Mouse (Mus musculus) hindbrain, embryonic 15.5 days (tissue): Measurements from ENCODE around the gene Gm36864. TPM values are rescaled to one million over a fixed set of nuclear protein-coding genes. Genes with fewer than 3 reads are reported as not detected.
"Not testable (repeated sequence)": the region's sequence is repeated elsewhere in the genome, so short reads cannot be mapped to it uniquely, and the experiment has no call there.

ENCODE experiments used
- ATAC-seq: fragments of 200-750 bp; cut with Nextera tagmentation; 2 replicates; pipeline ENCODE4 v1.8.0; 2017; ENCODE audit warnings: low read depth, moderate number of reproducible peaks, moderate TSS enrichment; ENCODE audit not compliant: low FRiP score
- H3K27ac ChIP-seq: fragments of 300-500 bp; sonication (generic); replicated peaks from 2 replicates; pipeline ENCODE4 v1.5.1; 2015; ENCODE audit warnings: mild to moderate bottlenecking, inconsistent platforms
- H3K27me3 ChIP-seq: fragments of 300-500 bp; sonication (generic); 2 replicates; pipeline ENCODE4 v1.6.1; 2015; ENCODE audit warnings: control low read depth, inconsistent platforms
- H3K36me3 ChIP-seq: fragments of 300-500 bp; sonication (generic); 2 replicates; pipeline ENCODE4 v1.6.1; 2015; ENCODE audit warnings: control low read depth, inconsistent platforms
- H3K4me1 ChIP-seq: fragments of 300-500 bp; sonication (generic); replicated peaks from 2 replicates; pipeline ENCODE4 v1.6.1; 2015; ENCODE audit warnings: control low read depth, inconsistent platforms
- H3K4me2 ChIP-seq: fragments of 300-500 bp; sonication (generic); 2 replicates; pipeline ENCODE4 v1.6.1; 2015; ENCODE audit warnings: moderate library complexity, mild to moderate bottlenecking, inconsistent platforms
- H3K4me3 ChIP-seq: fragments of 300-500 bp; sonication (generic); 2 replicates; pipeline ENCODE4 v1.5.1; 2015; ENCODE audit warnings: mild to moderate bottlenecking, inconsistent platforms
- H3K9ac ChIP-seq: fragments of 300-500 bp; sonication (generic); 2 replicates; pipeline ENCODE4 v1.6.1; 2015; ENCODE audit warnings: inconsistent platforms
- H3K9me3 ChIP-seq: fragments of 300-500 bp; sonication (generic); 2 replicates; pipeline ENCODE4 v1.6.1; 2016; ENCODE audit warnings: control low read depth, inconsistent platforms
- WGBS: fragments of 180-500 bp; shearing (Covaris S2); methylation state at CpG from one replicate; pipeline ENCODE4 v1.1.7; 2015; 5-methylcytosine and 5-hydroxymethylcytosine counted together
- polyA plus RNA-seq: library from polyadenylated mRNA; unstranded; fragments of >200 nt; fragmentation: Nextera tagmentation; extraction: Ambion mirVana; gene quantifications from 2 replicates; pipeline ENCODE4 v1.2.1, GENCODE M21; 2015

Gm36864 gene
- polyA plus RNA-seq = 0.17 TPM in 1 of 2 replicates, not detected in the other

DNA sequence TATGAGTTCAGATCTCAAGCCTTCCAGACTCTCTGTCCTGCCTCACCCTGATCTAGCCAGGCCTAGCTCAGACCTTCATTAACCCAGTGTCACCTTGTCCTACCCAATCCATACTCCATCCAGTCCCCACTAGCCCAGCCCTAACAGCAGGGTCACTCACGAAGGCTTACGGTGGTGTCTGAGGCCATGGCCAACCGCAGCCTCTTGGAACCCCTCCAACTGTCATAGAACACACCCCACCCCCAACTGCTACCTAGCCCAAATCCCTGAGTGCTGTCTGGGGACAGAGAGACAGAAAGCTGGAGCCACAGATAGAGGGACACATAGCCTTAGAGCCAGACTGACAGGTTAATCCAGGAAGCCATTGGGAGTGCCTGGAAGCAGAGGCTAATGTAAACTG is at the start of gene Gm36864:
Gene Gm36864 (plus strand): TSS at position 269 of the 400 bp plus-strand sequence.
- Histone ChIP-seq H3K4me2 (no peak within 1 kb of the TSS), H3K4me1 (no peaks in the 10 kb centered on the region), H3K4me3 (no peak within 1 kb of the TSS), H3K9ac (no peak within 1 kb of the TSS), H3K9me3 (no peaks in the 10 kb centered on the region), H3K27me3 (no peaks in the 10 kb centered on the region), H3K36me3 (no peaks in the 10 kb centered on the region), H3K27ac (no peak within 1 kb of the TSS)
- 88% methylated on average over 3 of the region's 3 CpGs for WGBS
- no peak for ATAC-seq

GRCm38 (mm10) chr7:44186516-44186915 is 49.5 kb upstream of the Gm36864 start:
- not testable (repeated sequence) for H3K9ac ChIP-seq, H3K27me3 ChIP-seq, H3K27ac ChIP-seq, H3K9me3 ChIP-seq, H3K36me3 ChIP-seq, ATAC-seq, H3K4me1 ChIP-seq, H3K4me2 ChIP-seq, H3K4me3 ChIP-seq
- WGBS = 75% methylated on average over 8 of the region's 8 CpGs

- not testable (repeated sequence) for ATAC-seq, H3K9me3 ChIP-seq, H3K4me2 ChIP-seq, H3K9ac ChIP-seq, H3K36me3 ChIP-seq, H3K4me3 ChIP-seq, H3K27ac ChIP-seq, H3K4me1 ChIP-seq, H3K27me3 ChIP-seq
Observed at GRCm38 (mm10) chr7:44187936-44188335, 48.0 kb upstream of the Gm36864 start, which contains the start of gene Klk1b24. Gene Klk1b24 (plus strand): TSS chr7:44188236.

DNA sequence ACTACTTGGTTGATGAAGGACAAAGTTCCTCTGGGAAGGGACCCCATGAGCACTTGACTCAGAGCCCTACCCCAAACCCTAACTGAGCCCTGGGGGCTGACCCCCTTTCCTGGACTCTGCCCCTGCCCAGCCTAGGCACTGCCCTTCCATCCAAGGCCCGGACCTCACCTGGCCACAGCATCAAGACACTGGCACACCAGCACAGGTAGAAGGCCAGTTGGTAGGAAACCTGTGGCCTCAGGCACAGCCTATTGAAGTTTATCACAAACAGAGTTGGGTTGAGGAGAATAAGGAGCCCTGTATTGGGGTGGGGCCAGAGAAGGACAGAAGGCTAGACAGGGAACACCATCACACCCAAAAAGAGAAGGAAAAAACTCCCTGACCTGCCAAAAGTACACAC is 42.5 kb upstream of the Gm36864 start:
- H3K36me3 ChIP-seq, H3K4me2 ChIP-seq, H3K9me3 ChIP-seq, H3K4me3 ChIP-seq, ATAC-seq, H3K4me1 ChIP-seq, H3K27me3 ChIP-seq, H3K27ac ChIP-seq, H3K9ac ChIP-seq: not testable (repeated sequence)
- WGBS = 88% methylated on average over 1 of the region's 1 CpGs

- no peak within 1 kb of the TSS for H3K27ac ChIP-seq
- H3K27me3 ChIP-seq = no peaks in the 10 kb centered on the region
- no peaks in the 10 kb centered on the region for H3K4me1 ChIP-seq
- no peak within 1 kb of the TSS for H3K4me2 ChIP-seq
- no peak within 1 kb of the TSS for H3K9ac ChIP-seq
- WGBS = 63% methylated on average over 3 of the region's 3 CpGs
- no peak for ATAC-seq
- H3K36me3 ChIP-seq = no peaks in the 10 kb centered on the region
- H3K4me3 ChIP-seq = no peak within 1 kb of the TSS
- no peaks in the 10 kb centered on the region for H3K9me3 ChIP-seq
Observed at GRCm38 (mm10) chr7:44197891-44198290, 38.1 kb upstream of the Gm36864 start, which contains the start of gene Klk1b3. Gene Klk1b3 (plus strand): TSS chr7:44198191.

- not testable (repeated sequence) for H3K9ac ChIP-seq, H3K9me3 ChIP-seq, H3K27ac ChIP-seq, H3K4me2 ChIP-seq, H3K4me1 ChIP-seq, H3K36me3 ChIP-seq, H3K4me3 ChIP-seq, H3K27me3 ChIP-seq, ATAC-seq
- WGBS = 60% methylated on average over 3 of the region's 3 CpGs
Observed at GRCm38 (mm10) chr7:44207135-44207534, 28.8 kb upstream of the Gm36864 start, which contains the start of gene Klk1b4. Gene Klk1b4 (plus strand): TSS chr7:44207435.

DNA sequence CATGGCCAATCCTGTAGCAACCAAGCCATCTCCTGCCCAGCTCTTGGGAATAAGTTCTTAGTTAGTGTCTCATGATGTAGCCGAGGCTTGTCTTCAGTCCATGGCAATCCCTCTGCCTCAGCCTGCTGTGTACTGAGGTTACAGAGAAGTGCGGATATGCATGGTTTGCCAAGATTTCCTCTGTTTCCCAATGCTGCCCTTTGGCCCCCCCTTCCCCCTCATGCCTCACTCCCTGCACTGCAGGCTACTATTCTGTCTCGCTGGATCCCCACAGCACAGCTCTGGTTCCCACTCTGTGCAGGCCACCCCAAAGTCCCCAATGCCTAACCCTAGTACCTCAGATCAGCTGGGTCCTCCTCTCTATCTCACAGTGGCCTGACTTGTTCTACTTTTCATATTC is 27.7 kb upstream of the Gm36864 start:
- Histone ChIP-seq H3K27me3 (no peaks in the 10 kb centered on the region), H3K27ac (no peak overlapping the region)
- 77% methylated on average over 3 of the region's 3 CpGs for WGBS

GRCm38 (mm10) chr7:44215645-44216044 is 20.3 kb upstream of the Gm36864 start, which contains the start of gene Klk1b5:
Gene Klk1b5 (plus strand): TSS chr7:44215945.
- no peaks in the 10 kb centered on the region for H3K36me3 ChIP-seq
- H3K9ac ChIP-seq = no peak within 1 kb of the TSS
- no peaks in the 10 kb centered on the region for H3K9me3 ChIP-seq
- H3K4me1 ChIP-seq = no peaks in the 10 kb centered on the region
- WGBS = 97% methylated on average over 1 of the region's 1 CpGs
- H3K4me3 ChIP-seq = no peak within 1 kb of the TSS
- no peaks in the 10 kb centered on the region for H3K27me3 ChIP-seq
- H3K4me2 ChIP-seq = no peak within 1 kb of the TSS
- ATAC-seq = no peak
- H3K27ac ChIP-seq = no peak within 1 kb of the TSS

More for the DNA sequence above, 27.7 kb upstream of the Gm36864 start:
- Histone ChIP-seq H3K36me3 (no peaks in the 10 kb centered on the region), H3K4me1 (no peaks in the 10 kb centered on the region), H3K9me3 (no peaks in the 10 kb centered on the region), H3K4me3 (no peak overlapping the region), H3K9ac (no peak overlapping the region), H3K4me2 (no peak overlapping the region)
- ATAC-seq = no peak

- not testable (repeated sequence) for H3K9ac ChIP-seq, H3K27me3 ChIP-seq, H3K36me3 ChIP-seq, H3K4me1 ChIP-seq, H3K27ac ChIP-seq, H3K4me3 ChIP-seq, H3K9me3 ChIP-seq, H3K4me2 ChIP-seq, ATAC-seq
- WGBS = 78% methylated on average over 10 of the region's 10 CpGs
Observed at GRCm38 (mm10) chr7:44221601-44222000, 14.4 kb upstream of the Gm36864 start.

- 77% methylated on average over 6 of the region's 6 CpGs for WGBS
- not testable (repeated sequence) for H3K27me3 ChIP-seq, H3K27ac ChIP-seq, H3K4me2 ChIP-seq, H3K4me3 ChIP-seq, ATAC-seq, H3K4me1 ChIP-seq, H3K9ac ChIP-seq, H3K36me3 ChIP-seq, H3K9me3 ChIP-seq
Observed at GRCm38 (mm10) chr7:44222335-44222734, 13.6 kb upstream of the Gm36864 start.

GRCm38 (mm10) chr7:44225076-44225475 is 10.9 kb upstream of the Gm36864 start, which contains the start of gene Klk1:
Gene Klk1 (plus strand): TSS chr7:44225360.
- Histone ChIP-seq H3K27ac (no peak within 1 kb of the TSS), H3K36me3 (no peaks in the 10 kb centered on the region), H3K9me3 (no peaks in the 10 kb centered on the region), H3K9ac (no peak within 1 kb of the TSS), H3K4me3 (no peak within 1 kb of the TSS), H3K4me2 (no peak within 1 kb of the TSS), H3K4me1 (no peaks in the 10 kb centered on the region), H3K27me3 (no peaks in the 10 kb centered on the region)
- 43% methylated on average over 1 of the region's 1 CpGs for WGBS
- ATAC-seq = no peak

GRCm38 (mm10) chr7:44239913-44240312 is 3.9 kb downstream of the Gm36864 start:
- ATAC-seq = no peak
- no peaks in the 10 kb centered on the region for H3K9me3 ChIP-seq
- 58% methylated on average over 2 of the region's 2 CpGs for WGBS

DNA sequence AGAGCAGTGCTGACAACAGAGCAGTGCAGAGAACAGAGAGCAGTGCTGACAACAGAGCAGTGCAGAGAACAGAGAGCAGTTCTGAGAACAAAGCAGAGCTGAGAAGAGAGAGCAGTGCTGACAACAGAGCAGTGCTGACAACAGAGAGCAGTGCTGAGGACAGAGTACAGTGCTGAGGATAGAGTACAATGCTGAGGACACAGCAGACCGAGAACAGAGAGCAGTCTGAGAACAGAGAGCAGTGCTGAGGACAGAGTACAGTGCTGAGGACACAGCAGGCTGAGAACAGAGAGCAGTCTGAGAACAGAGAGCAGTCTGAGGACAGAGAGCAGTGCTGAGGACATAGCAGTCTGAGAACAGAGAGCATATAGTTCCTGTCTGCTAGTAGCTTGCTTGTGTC is 4.7 kb downstream of the Gm36864 start:
- ATAC-seq = no peak
- Histone ChIP-seq H3K27me3 (no peaks in the 10 kb centered on the region), H3K4me1 (peaks cover 5% of the 10 kb centered on the region), H3K4me3 (no peak overlapping the region), H3K4me2 (no peak overlapping the region), H3K27ac (no peak overlapping the region), H3K36me3 (no peaks in the 10 kb centered on the region), H3K9ac (no peak overlapping the region), H3K9me3 (no peaks in the 10 kb centered on the region)
- 75% methylated on average over 1 of the region's 1 CpGs for WGBS

More at GRCm38 (mm10) chr7:44239913-44240312, 3.9 kb downstream of the Gm36864 start:
- H3K4me2 ChIP-seq = no peak overlapping the region
- H3K4me3 ChIP-seq = no peak overlapping the region
- no peaks in the 10 kb centered on the region for H3K36me3 ChIP-seq
- no peak overlapping the region for H3K27ac ChIP-seq
- no peak overlapping the region for H3K9ac ChIP-seq
- H3K27me3 ChIP-seq = no peaks in the 10 kb centered on the region
- H3K4me1 ChIP-seq = no peaks in the 10 kb centered on the region
